Mouse (Mus musculus) bone marrow, adult 2 months (tissue): Measurements from ENCODE around the gene Slc5a10. TPM values are rescaled to one million over a fixed set of nuclear protein-coding genes. Genes with fewer than 3 reads are reported as not detected.

ENCODE experiments used
- H3K27ac ChIP-seq: fragments of 200-500 bp; 2 replicates; pipeline ENCODE4 v1.5.1; 2012; ENCODE audit warnings: low read depth, mild to moderate bottlenecking, control low read depth, inconsistent platforms, low read length; ENCODE audit not compliant: control insufficient read depth, poor library complexity, insufficient read depth
- H3K4me1 ChIP-seq: fragments of 200-500 bp; 2 replicates; pipeline ENCODE4 v1.6.1; 2011; ENCODE audit warnings: low read length; ENCODE audit not compliant: control insufficient read depth, insufficient read depth
- H3K4me3 ChIP-seq: fragments of 200-500 bp; replicated peaks from 2 replicates; pipeline ENCODE3; 2011; ENCODE audit warnings: mild to moderate bottlenecking, low read depth, low read length, control low read depth; ENCODE audit not compliant: control insufficient read depth
- CTCF ChIP-seq: fragments of 200-500 bp; IDR thresholded peaks from 2 replicates; pipeline ENCODE4 v1.5.1; 2011; ENCODE audit warnings: low read length, control low read depth; ENCODE audit not compliant: control insufficient read depth, insufficient read depth
- POLR2A ChIP-seq: fragments of 200-500 bp; IDR thresholded peaks from 2 replicates; pipeline ENCODE4 v1.6.1; 2011; ENCODE audit warnings: low read depth, mild to moderate bottlenecking, control low read depth, low read length, borderline replicate concordance; ENCODE audit not compliant: control insufficient read depth
- WGBS: fragments of 180-500 bp; shearing (Covaris S2); methylation state at CpG from one replicate; pipeline ENCODE4 v1.1.7; 2018; 5-methylcytosine and 5-hydroxymethylcytosine counted together
- polyA plus RNA-seq: library from polyadenylated mRNA; stranded (reverse); fragments of >200 nt; gene quantifications from 2 replicates; pipeline ENCODE4 v1.2.4, GENCODE M21; 2011; ENCODE audit warnings: low replicate concordance; ENCODE audit not compliant: missing spikeins, insufficient read depth, insufficient read length

The Slc5a10 gene
- polyA plus RNA-seq, 1 experiment = not detected

DNA sequence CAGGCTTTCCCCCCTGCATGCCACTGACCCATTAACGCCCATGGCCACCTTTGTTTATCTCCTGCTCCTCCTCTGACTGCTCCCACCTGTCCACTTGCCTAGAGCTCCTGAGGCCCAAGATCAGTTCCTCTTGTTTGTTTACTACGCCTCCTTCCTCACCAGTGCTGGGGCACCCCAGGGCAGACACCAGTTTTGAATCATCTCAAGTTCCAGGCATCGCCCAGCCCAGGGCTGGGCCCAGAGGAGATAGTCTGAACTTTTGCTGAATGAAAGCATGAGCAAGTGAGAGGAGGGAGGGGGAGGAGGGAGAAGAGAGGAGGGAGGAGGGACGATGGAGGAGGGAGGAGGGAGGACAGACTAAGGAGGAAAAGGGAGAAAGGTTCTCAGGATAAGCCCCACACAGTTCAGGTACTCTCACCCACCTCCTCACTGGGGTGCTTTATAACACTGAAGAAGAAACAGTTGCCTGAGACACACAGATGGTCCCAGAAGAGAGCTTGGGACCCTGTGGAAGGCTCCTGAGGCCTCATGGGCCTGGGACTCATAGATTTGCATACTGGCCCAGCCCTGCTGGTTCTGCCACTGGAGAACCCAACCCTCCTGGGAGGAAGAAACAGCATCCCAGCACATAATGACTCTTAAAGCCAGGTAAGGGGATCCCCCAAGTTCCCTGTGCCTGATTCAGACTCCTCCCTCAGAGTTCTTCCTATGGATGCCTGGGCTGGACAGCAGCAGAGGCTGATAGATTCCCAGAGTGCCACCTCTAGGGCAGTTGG lies 41.3 kb downstream of the Slc5a10 start:
- Histone ChIP-seq H3K4me3 (no peak overlapping the region), H3K4me1 (peaks cover 3% of the 10 kb centered on the region; the same call in 1 of the 2 replicates), H3K27ac (no peak overlapping the region)
- TF ChIP-seq CTCF (no peak), POLR2A (no peak)
- WGBS = 77% methylated on average over 4 of the region's 4 CpGs

DNA sequence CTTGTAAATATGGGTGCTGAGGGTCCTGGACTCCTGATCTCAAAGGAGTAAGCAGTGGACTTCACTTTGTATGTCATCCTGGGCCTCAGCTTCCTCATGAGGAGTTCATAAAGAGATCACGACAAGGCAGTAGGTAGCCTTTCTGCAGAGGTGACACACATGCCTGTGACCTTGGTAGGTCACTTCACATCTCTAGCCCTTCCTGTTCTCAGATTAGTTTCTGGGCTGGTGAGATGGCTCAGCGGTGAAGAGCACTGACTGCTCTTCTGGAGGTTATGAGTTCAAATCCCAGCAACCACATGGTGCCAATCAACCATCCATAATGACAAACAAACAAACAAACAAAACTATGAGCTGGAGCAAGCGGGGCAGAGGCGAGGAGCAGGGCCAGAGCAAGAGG lies 42.9 kb downstream of the Slc5a10 start:
- no peak overlapping the region for H3K27ac ChIP-seq
- no peak overlapping the region for H3K4me3 ChIP-seq
- TF ChIP-seq POLR2A (no peak), CTCF (no peak)
- H3K4me1 ChIP-seq = no peaks in the 10 kb centered on the region
- 74% methylated on average over 4 of the region's 4 CpGs for WGBS

DNA sequence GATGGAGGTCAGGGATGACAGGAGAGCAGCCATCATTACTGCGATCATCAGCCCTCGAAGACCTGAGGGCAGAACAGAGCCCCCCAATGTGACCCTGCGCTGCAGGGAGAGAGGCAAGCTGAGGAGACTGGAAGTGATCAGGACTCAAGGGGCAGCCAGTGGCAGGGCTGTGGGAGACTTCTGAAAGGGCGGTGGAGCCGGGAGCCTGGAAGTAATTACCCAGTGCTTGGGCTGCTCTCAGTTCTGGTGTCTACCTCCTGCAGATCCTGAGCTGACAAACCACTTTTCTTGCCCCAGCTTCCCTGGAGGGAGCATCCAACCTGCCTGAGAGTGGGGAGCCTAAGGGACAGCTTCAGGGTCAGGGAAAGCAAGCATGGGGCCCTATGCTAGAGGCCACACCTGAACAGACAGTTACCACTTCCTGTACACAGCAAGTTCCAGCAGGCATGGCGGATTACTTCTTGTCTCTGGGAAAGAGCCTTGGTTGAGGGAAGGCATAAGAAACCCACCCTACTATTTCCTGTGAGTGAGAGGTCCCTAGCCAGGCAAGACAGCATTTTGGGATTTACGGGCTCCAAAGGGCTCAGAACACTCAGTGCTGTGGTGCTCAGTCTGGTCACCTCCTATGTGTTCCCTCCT lies 44.3 kb downstream of the Slc5a10 start:
- Histone ChIP-seq H3K4me3 (no peak overlapping the region), H3K4me1 (no peaks in the 10 kb centered on the region), H3K27ac (no peak overlapping the region)
- TF ChIP-seq CTCF = no peak
- TF ChIP-seq POLR2A = no peak
- WGBS = 79% methylated on average over 7 of the region's 7 CpGs

DNA sequence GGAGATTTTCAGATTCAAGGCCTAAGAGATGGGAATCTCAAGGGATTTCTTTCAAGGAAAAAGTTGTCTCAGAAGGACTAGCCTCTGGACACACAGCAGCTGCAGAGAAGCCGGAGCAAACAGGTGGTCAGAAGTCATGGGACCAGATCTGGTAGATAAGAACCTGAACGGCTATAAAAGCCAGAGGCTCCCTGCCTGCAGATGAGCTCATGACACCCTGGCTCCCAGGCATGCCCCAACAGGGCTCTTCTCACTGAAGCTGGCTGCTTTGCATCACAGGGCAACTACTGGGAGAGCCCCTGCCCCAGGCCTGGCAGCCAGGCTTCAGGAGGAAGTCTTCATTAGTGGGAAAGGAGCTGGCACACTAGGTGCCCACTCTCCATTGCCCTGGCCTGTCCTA lies 45.3 kb downstream of the Slc5a10 start:
- no peak overlapping the region for H3K4me3 ChIP-seq
- no peaks in the 10 kb centered on the region for H3K4me1 ChIP-seq
- no peak for TF ChIP-seq CTCF
- no peak overlapping the region for H3K27ac ChIP-seq
- WGBS = 70% methylated on average over 2 of the region's 2 CpGs

DNA sequence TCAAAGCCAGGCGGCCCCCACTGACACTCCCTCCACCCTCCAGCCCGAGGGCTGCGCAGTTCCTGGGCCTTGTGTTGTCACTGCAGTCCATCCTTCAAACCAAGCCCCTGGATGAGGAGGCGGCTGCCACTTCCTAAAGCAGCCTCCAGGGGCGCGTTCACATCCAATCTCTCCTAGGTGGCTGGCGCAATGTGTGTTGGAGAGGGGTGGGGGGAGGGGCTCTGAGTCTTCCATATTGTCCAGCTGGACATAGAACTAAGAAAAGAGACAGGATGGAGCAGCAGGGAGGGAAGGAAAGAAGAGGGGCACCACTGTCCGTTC lies 45.8 kb downstream of the Slc5a10 start:
- H3K4me1 ChIP-seq = no peaks in the 10 kb centered on the region
- H3K4me3 ChIP-seq = no peak overlapping the region
- TF ChIP-seq CTCF (0 out of 2 replicates have a peak, but pooled peaks have one; percentile 7), POLR2A (no peak)
- 30% methylated on average over 8 of the region's 8 CpGs for WGBS
- H3K27ac ChIP-seq = no peak overlapping the region

DNA sequence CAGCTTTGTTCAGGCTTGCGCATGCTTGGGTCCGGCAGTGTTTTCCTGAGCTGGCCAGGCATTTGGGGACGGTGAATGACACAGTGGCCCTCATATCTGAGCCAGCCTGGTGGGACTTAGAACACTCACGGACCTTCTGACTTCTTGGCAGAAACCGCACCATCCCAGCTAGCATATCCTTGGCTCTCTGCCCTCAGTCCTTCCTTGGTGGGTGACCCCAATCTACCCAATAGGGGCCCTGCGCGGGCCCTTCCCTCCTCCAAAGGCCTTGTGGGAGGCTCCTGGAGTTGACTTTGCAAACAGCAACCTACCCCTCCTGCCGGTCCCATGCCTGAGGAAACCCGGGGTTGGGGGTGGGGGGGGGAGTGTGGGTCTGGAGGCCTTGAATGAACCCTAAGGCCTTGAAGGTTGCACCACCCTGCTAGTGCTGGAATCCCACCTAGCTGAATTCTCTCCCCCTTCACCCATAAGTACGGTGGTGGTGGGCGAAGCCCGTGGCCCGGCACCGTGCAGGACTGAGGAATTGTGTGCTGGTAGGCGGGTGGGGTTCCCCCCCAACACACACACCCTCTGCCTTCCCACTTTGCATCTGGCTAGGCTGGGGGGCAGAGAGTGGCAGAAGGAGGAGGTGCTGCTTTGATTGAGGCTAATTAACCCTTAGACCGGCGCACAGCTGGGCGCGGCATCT lies 46.3 kb downstream of the Slc5a10 start:
- Histone ChIP-seq H3K4me1 (no peaks in the 10 kb centered on the region), H3K4me3 (no peak overlapping the region), H3K27ac (no peak overlapping the region)
- WGBS = 63% methylated on average over 19 of the region's 19 CpGs
- TF ChIP-seq POLR2A = no peak
- TF ChIP-seq CTCF = no peak

DNA sequence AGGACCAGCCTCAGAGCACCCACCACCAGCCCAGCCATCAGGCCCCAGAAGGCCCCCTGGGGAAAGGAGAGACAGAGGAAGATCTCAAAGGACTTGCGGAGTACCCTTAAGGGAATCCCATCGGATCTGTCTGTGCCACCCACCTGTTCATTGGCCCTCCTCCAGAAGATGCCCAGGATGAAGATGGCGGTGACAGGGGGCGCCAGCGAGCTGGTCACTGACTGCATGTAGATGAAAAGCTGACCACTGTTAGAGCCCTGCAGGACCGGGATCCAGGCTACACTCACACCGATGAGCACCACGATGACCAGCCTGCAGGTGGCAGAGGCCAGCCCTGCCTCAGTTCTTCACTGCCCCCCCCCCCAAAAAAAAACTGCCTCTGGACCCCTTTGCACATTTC lies 46.9 kb downstream of the Slc5a10 start:
- Histone ChIP-seq H3K27ac (no peak overlapping the region), H3K4me1 (no peaks in the 10 kb centered on the region), H3K4me3 (no peak overlapping the region)
- 53% methylated on average over 8 of the region's 8 CpGs for WGBS
- TF ChIP-seq CTCF = peak; percentile 29; the same call in 1 of the 2 replicates
- TF ChIP-seq POLR2A = no peak

DNA sequence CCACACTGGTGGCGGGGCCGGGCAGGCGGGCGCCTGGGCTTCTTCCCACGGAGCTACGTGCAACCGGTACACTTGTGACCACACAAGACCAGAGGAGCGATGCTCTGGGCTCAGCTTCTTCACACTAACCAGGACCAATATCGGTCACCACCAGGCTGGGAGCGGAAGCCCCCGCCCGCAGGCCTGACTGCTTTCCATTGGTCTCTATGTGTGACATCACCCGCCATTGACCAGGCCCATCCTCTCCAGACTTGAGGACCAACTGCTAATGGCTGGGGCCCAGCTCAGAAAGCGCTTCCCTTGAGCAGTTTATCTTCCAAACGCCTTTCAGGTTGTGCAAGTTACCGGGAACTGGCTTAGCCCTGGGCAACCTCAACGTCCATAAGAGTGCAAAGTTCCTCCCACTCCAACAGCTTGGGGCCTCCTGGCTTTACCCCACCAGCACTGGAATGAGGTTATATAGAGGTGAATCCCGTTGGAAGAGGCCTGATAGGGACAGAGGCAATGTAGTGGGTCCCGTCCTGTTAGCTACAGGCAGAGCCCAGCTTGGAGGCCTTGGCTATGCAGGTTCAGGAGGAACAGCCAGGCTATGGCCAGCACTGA lies 48.7 kb downstream of the Slc5a10 start:
- WGBS = 87% methylated on average over 19 of the region's 19 CpGs
- no peak overlapping the region for H3K27ac ChIP-seq
- no peak overlapping the region for H3K4me3 ChIP-seq
- H3K4me1 ChIP-seq = no peaks in the 10 kb centered on the region
- no peak for TF ChIP-seq CTCF
- no peak for TF ChIP-seq POLR2A
